Mouse (Mus musculus): ENCODE measurements around the gene Syt5. TPM values are rescaled to one million over a fixed set of nuclear protein-coding genes. Genes with fewer than 3 reads are reported as not detected.
"Not testable (repeated sequence)": the region's sequence is repeated elsewhere in the genome, so short reads cannot be mapped to it uniquely, and the experiment has no call there.

Syt5 gene
- polyA plus RNA-seq (2014; fragmentation: Nextera tagmentation; extraction: Ambion mirVana) = 8.1 and 10.0 TPM in 2 replicates

DNA sequence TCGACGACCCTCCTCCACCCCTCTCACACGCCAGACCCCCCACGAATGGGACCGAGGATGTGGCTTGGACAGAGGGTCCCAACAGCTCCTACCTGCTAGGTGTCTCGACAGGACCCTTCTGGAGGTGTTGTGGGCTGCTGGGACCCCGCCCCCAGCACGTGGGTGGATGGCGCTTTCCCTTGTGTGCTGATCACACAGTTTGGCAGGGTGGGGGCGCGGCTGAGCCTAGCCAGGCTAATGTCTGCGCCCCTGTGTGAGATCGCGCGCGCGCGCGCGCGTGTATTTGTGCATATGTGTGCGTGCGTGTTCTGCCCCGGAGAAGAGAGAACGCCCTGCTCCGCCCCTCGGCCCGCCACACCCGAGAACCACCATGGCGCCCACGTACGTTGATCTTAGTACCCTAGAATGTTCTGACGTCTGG lies at the start of gene Syt5:
Gene Syt5, minus strand, starts transcription at position 321 of the 421 bp plus-strand sequence.
- H3K9ac ChIP-seq (replicated peaks; ENCODE audit: low read depth, low read length) = peak within 1 kb of the TSS; percentile 14; the same call in 1 of the 2 replicates
- WGBS = 9% methylated on average over 33 of the region's 33 CpGs
- H3K4me3 ChIP-seq (ENCODE audit: low read depth, low read length) = peak within 1 kb of the TSS; percentile 29
- H3K9me3 ChIP-seq (ENCODE audit: control insufficient read depth, low read depth, low read length) = no peaks in the 10 kb centered on the region
- peaks cover 11% of the 10 kb centered on the region; the same call in 1 of the 2 replicates for H3K4me1 ChIP-seq (ENCODE audit: control insufficient read depth, insufficient read depth, low read length)
- no peak within 1 kb of the TSS for H3K27ac ChIP-seq (ENCODE audit: low read length)
- peak; percentile 67; the same call in 1 of the 2 replicates for ATAC-seq (ENCODE audit: insufficient number of reproducible peaks, insufficient read depth, low FRiP score, low read depth)
- H3K27me3 ChIP-seq (ENCODE audit: control insufficient read depth, insufficient read depth, low read length) = no peaks in the 10 kb centered on the region
- H3K36me3 ChIP-seq (ENCODE audit: control insufficient read depth, insufficient read depth, low read length) = no peaks in the 10 kb centered on the region
- peak within 1 kb of the TSS; percentile 71 for H3K4me2 ChIP-seq (replicated peaks; ENCODE audit: low read depth, low read length)

DNA sequence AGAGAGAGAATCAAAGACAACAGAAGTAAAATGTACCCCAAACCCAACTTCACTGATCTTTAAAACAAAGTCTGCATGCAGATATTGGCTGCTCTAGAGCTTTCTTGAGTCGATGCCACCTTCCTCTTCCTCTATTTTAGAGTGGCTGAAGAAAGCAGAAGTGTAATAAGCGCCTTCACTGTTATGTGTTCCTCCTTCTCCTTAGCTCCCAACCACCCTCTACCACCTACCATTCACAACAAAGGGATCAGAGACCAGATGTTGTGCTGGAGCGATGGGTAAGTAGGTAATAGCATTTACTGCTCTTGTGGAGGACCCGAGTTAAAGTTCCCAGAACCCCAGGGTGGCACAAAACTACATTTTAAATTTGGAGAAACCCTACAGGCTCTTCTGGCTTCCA lies 49.7 kb upstream of the Syt5 start:
- H3K27ac ChIP-seq (ENCODE audit: low read length); H3K27me3 ChIP-seq (ENCODE audit: control insufficient read depth, insufficient read depth, low read length); H3K4me3 ChIP-seq (ENCODE audit: low read depth, low read length); ATAC-seq (ENCODE audit: insufficient number of reproducible peaks, insufficient read depth, low FRiP score, low read depth); H3K36me3 ChIP-seq (ENCODE audit: control insufficient read depth, insufficient read depth, low read length); H3K9ac ChIP-seq (replicated peaks; ENCODE audit: low read depth, low read length); H3K9me3 ChIP-seq (ENCODE audit: control insufficient read depth, low read depth, low read length); H3K4me1 ChIP-seq (ENCODE audit: control insufficient read depth, insufficient read depth, low read length); H3K4me2 ChIP-seq (replicated peaks; ENCODE audit: low read depth, low read length): not testable (repeated sequence)
- 68% methylated on average over 4 of the region's 4 CpGs for WGBS

GRCm38 (mm10) chr7:4581481-4581880 lies 34.1 kb upstream of the Syt5 start:
- not testable (repeated sequence) for H3K27me3 ChIP-seq (ENCODE audit: control insufficient read depth, insufficient read depth, low read length); H3K27ac ChIP-seq (ENCODE audit: low read length); H3K36me3 ChIP-seq (ENCODE audit: control insufficient read depth, insufficient read depth, low read length); H3K4me2 ChIP-seq (replicated peaks; ENCODE audit: low read depth, low read length); H3K9me3 ChIP-seq (ENCODE audit: control insufficient read depth, low read depth, low read length); ATAC-seq (ENCODE audit: insufficient number of reproducible peaks, insufficient read depth, low FRiP score, low read depth); H3K9ac ChIP-seq (replicated peaks; ENCODE audit: low read depth, low read length); H3K4me3 ChIP-seq (ENCODE audit: low read depth, low read length); H3K4me1 ChIP-seq (ENCODE audit: control insufficient read depth, insufficient read depth, low read length)
- 77% methylated on average over 3 of the region's 3 CpGs for WGBS

- H3K9me3 ChIP-seq (ENCODE audit: control insufficient read depth, low read depth, low read length); ATAC-seq (ENCODE audit: insufficient number of reproducible peaks, insufficient read depth, low FRiP score, low read depth); H3K36me3 ChIP-seq (ENCODE audit: control insufficient read depth, insufficient read depth, low read length); H3K27ac ChIP-seq (ENCODE audit: low read length); H3K4me3 ChIP-seq (ENCODE audit: low read depth, low read length); H3K27me3 ChIP-seq (ENCODE audit: control insufficient read depth, insufficient read depth, low read length); H3K4me1 ChIP-seq (ENCODE audit: control insufficient read depth, insufficient read depth, low read length); H3K4me2 ChIP-seq (replicated peaks; ENCODE audit: low read depth, low read length); H3K9ac ChIP-seq (replicated peaks; ENCODE audit: low read depth, low read length): not testable (repeated sequence)
- whole genome bisulfite sequencing = 70% methylated on average over 2 of the region's 2 CpGs
Measured at GRCm38 (mm10) chr7:4572361-4572760, 25.0 kb upstream of the Syt5 start.

DNA sequence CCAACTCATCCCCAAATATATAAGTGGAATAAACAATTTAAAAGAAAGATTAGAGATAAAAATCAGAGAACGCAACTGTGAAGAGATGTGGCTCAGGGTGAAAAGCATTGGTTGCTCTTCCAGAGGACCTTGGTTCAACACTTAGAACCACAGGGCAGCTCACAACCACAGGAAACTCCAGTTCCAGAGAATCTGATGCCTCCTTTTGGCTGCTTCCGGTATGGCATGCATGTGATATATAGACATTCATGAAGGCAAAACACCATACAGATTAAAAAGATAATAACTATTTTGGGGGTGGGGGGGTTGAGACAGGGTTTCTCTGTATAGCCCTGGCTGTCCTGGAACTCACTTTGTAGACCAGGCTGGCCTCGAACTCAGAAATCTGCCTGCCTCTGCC lies 15.3 kb upstream of the Syt5 start:
- Histone ChIP-seq H3K9me3 (ENCODE audit: control insufficient read depth, low read depth, low read length) (no peaks in the 10 kb centered on the region), H3K9ac (replicated peaks; ENCODE audit: low read depth, low read length) (no peak overlapping the region)
- no peak for ATAC-seq (ENCODE audit: insufficient number of reproducible peaks, insufficient read depth, low FRiP score, low read depth)

GRCm38 (mm10) chr7:4557167-4557560 lies 9.8 kb upstream of the Syt5 start:
- H3K9ac ChIP-seq (replicated peaks; ENCODE audit: low read depth, low read length) = no peak overlapping the region
- H3K36me3 ChIP-seq (ENCODE audit: control insufficient read depth, insufficient read depth, low read length) = no peaks in the 10 kb centered on the region
- no peaks in the 10 kb centered on the region for H3K4me1 ChIP-seq (ENCODE audit: control insufficient read depth, insufficient read depth, low read length)
- H3K4me3 ChIP-seq (ENCODE audit: low read depth, low read length) = no peak overlapping the region
- no peak overlapping the region for H3K4me2 ChIP-seq (replicated peaks; ENCODE audit: low read depth, low read length)
- ATAC-seq (ENCODE audit: insufficient number of reproducible peaks, insufficient read depth, low FRiP score, low read depth) = no peak
- no peak overlapping the region for H3K27ac ChIP-seq (ENCODE audit: low read length)
- no peaks in the 10 kb centered on the region for H3K9me3 ChIP-seq (ENCODE audit: control insufficient read depth, low read depth, low read length)
- 73% methylated on average over 6 of the region's 6 CpGs for WGBS
- no peaks in the 10 kb centered on the region for H3K27me3 ChIP-seq (ENCODE audit: control insufficient read depth, insufficient read depth, low read length)

More for the DNA sequence above, 15.3 kb upstream of the Syt5 start:
- Histone ChIP-seq H3K27ac (ENCODE audit: low read length) (no peak overlapping the region), H3K36me3 (ENCODE audit: control insufficient read depth, insufficient read depth, low read length) (no peaks in the 10 kb centered on the region), H3K27me3 (ENCODE audit: control insufficient read depth, insufficient read depth, low read length) (no peaks in the 10 kb centered on the region), H3K4me1 (ENCODE audit: control insufficient read depth, insufficient read depth, low read length) (no peaks in the 10 kb centered on the region), H3K4me3 (ENCODE audit: low read depth, low read length) (no peak overlapping the region), H3K4me2 (replicated peaks; ENCODE audit: low read depth, low read length) (no peak overlapping the region)
- 88% methylated on average over 3 of the region's 3 CpGs for WGBS

DNA sequence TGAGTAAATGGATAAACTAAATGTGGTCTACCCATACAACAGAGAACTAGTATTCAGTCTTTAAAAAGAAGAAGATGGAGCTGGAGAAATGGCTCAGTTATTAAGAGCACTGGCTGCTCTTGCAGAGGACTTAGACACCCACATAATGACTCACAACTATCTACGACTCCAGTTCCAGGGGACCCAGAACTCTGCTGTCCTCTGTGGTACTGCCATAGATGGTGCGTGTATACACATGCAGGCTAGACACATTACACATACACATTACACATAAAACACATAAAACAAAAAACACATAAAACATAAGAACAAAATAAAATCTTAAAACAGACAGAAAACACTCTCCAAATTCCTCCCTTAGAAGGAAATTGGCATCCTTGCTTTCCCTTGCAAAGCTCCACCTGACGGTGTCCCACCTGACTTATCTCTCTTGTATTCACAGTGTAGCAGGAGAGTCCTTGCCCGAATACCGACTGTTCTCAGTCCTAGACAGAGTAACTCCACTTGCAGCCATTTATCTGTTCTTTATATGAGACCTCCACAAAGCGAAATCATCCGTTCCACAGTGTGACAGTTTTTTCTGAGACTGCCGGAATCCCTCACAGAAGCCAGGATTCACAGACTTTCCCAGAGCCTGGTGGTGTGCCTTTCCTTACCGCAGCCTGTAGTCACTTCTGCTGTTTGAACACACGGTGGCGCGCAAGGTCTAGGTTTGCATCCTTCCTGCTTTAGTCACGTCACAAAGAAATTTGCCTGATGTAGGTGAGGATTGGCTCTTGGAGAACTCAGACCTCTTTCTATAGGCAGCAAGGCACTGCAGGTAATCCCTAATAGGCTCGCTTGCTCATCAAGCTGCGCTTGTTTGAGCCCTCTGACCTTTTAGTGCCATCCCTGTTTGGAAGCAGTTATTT lies 9.2 kb upstream of the Syt5 start:
- H3K27ac ChIP-seq (ENCODE audit: low read length) = no peak overlapping the region
- no peak overlapping the region for H3K4me2 ChIP-seq (replicated peaks; ENCODE audit: low read depth, low read length)

DNA sequence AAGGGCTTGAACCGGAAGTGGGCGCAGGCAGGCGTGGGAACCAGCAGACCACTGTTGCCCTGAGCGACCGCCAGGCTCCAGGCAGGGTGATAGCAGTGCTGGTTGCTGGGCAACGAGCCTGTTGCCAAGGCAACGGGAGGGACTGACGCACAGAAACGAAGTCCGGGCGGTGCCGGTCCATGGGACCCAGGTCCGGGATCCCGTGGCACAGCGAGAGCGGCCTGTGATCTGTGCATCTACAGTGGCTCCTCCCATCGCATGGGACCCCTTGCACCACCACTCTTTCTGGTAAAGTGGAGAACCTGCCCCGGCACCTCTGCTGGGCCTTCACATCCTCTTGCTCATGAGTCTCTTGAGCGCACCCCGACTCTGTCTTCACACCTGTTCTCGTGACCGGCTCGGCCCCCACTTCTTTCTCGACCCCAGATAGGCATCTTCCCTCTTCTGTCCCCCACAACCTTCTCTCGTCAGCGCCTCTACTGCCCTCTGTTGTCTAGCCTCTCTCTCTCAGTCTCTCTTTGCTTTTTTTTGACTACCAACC lies 680 bp downstream of the Syt5 start:
- Histone ChIP-seq H3K36me3 (ENCODE audit: control insufficient read depth, insufficient read depth, low read length) (no peaks in the 10 kb centered on the region), H3K9me3 (ENCODE audit: control insufficient read depth, low read depth, low read length) (no peaks in the 10 kb centered on the region), H3K27me3 (ENCODE audit: control insufficient read depth, insufficient read depth, low read length) (no peaks in the 10 kb centered on the region), H3K27ac (ENCODE audit: low read length) (no peak overlapping the region), H3K4me2 (replicated peaks; ENCODE audit: low read depth, low read length) (peak overlapping the region; percentile 71), H3K9ac (replicated peaks; ENCODE audit: low read depth, low read length) (no peak overlapping the region), H3K4me3 (ENCODE audit: low read depth, low read length) (peak overlapping the region; percentile 29), H3K4me1 (ENCODE audit: control insufficient read depth, insufficient read depth, low read length) (peaks cover 11% of the 10 kb centered on the region; the same call in 1 of the 2 replicates)
- 2% methylated on average over 26 of the region's 26 CpGs for WGBS
- ATAC-seq (ENCODE audit: insufficient number of reproducible peaks, insufficient read depth, low FRiP score, low read depth) = peak; percentile 75; the same call in 1 of the 2 replicates

More for the DNA sequence above, 9.2 kb upstream of the Syt5 start:
- WGBS = 18% methylated on average over 15 of the region's 15 CpGs
- H3K9me3 ChIP-seq (ENCODE audit: control insufficient read depth, low read depth, low read length) = no peaks in the 10 kb centered on the region
- H3K9ac ChIP-seq (replicated peaks; ENCODE audit: low read depth, low read length) = no peak overlapping the region
- H3K4me3 ChIP-seq (ENCODE audit: low read depth, low read length) = no peak overlapping the region
- ATAC-seq (ENCODE audit: insufficient number of reproducible peaks, insufficient read depth, low FRiP score, low read depth) = peak; percentile 91
- no peaks in the 10 kb centered on the region for H3K4me1 ChIP-seq (ENCODE audit: control insufficient read depth, insufficient read depth, low read length)
- no peaks in the 10 kb centered on the region for H3K27me3 ChIP-seq (ENCODE audit: control insufficient read depth, insufficient read depth, low read length)
- no peaks in the 10 kb centered on the region for H3K36me3 ChIP-seq (ENCODE audit: control insufficient read depth, insufficient read depth, low read length)
